Mouse (Mus musculus): ENCODE results near the gene Cfap44. TPM values are rescaled to one million over a fixed set of nuclear protein-coding genes. Genes with fewer than 3 reads are reported as not detected.

The Cfap44 gene
- polyA plus RNA-seq, 1 experiment from 2014 or later: 5.1 TPM

DNA sequence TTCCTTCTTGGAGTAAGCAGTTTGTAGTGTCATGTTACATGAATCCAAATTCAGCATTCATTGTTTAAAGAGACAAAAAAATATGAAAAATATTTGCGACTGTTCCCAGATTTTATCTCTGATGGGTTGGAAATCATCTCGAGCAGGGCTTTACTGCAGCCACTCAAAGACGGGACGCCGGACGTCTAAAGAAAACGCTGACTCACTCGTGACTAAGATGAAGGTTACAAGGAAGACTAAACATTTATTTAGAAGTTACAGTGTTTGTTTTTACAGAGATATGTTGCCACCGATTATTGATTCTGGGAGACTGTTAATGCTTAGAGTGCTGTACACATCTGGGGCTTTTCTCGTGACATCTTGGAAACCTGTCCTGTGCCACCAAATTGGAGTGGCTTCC lies 90.2 kb downstream of the Cfap44 start:
- no peak for ATAC-seq
- no peaks in the 10 kb centered on the region for H3K9me3 ChIP-seq (ENCODE audit: control insufficient read depth, low read length)
- no peaks in the 10 kb centered on the region; the same call in 1 of the 2 replicates for H3K36me3 ChIP-seq (ENCODE audit: control insufficient read depth, insufficient read depth, low read length)
- no peaks in the 10 kb centered on the region; the same call in 1 of the 2 replicates for H3K27me3 ChIP-seq (replicated peaks; ENCODE audit: control insufficient read depth, insufficient read depth, low read length)
- H3K9ac ChIP-seq (ENCODE audit: low read depth, low read length): no peak overlapping the region
- no peak overlapping the region for H3K4me2 ChIP-seq (ENCODE audit: low read length)
- H3K4me3 ChIP-seq (ENCODE audit: low read length): no peak overlapping the region
- H3K4me1 ChIP-seq (ENCODE audit: control insufficient read depth, insufficient read depth, low read depth, low read length): peaks cover 6% of the 10 kb centered on the region; the same call in 1 of the 2 replicates
- H3K27ac ChIP-seq (ENCODE audit: low read depth, low read length): no peak overlapping the region
- WGBS: 84% methylated on average over 10 of the region's 10 CpGs

DNA sequence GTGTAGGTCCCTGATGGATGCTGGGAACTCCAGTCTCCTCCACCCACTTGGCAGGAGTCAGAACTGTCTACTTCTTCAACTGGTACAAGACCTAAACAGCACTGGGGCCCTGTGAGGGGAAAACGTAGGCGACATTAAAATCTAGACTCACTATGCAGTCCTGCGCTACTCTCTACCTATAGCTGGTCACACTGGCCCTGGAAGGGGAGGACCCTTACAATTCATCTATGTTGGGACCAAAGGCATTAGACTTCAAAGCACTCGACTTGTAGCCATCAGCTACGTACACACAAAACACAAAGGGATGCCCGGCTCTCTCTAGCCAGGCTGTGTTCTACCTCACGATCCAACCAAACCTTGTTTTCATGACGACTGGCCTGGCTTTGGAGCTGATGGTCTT lies 91.1 kb downstream of the Cfap44 start:
- Histone ChIP-seq H3K27ac (ENCODE audit: low read depth, low read length) (no peak overlapping the region; the same call in 1 of the 2 replicates), H3K4me1 (ENCODE audit: control insufficient read depth, insufficient read depth, low read depth, low read length) (peaks cover 6% of the 10 kb centered on the region; the same call in 1 of the 2 replicates), H3K9me3 (ENCODE audit: control insufficient read depth, low read length) (no peaks in the 10 kb centered on the region), H3K9ac (ENCODE audit: low read depth, low read length) (no peak overlapping the region), H3K36me3 (ENCODE audit: control insufficient read depth, insufficient read depth, low read length) (no peaks in the 10 kb centered on the region; the same call in 1 of the 2 replicates), H3K27me3 (replicated peaks; ENCODE audit: control insufficient read depth, insufficient read depth, low read length) (no peaks in the 10 kb centered on the region; the same call in 1 of the 2 replicates), H3K4me3 (ENCODE audit: low read length) (no peak overlapping the region), H3K4me2 (ENCODE audit: low read length) (no peak overlapping the region)
- 75% methylated on average over 8 of the region's 8 CpGs for WGBS
- no peak for ATAC-seq

DNA sequence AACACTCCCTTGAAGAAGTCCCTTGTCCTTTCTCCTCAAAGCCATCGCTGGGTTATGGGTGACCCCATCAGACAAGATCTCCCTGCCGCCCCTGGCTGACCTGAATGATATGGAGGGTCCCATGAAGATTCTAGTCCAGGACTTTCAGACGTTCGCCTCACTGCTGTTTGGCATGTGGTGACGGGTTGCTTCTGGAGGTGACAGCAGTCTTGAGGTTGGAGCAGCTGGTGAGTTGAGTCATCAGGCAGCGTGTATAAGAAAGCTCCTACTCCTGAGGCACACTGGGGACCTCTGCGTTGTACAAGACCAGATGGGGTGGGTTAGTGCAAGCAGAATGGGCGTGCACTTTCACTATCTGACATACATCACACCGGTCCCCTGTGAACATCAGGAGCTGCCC lies 92.0 kb downstream of the Cfap44 start:
- no peak overlapping the region for H3K4me3 ChIP-seq (ENCODE audit: low read length)
- H3K27me3 ChIP-seq (replicated peaks; ENCODE audit: control insufficient read depth, insufficient read depth, low read length): no peaks in the 10 kb centered on the region; the same call in 1 of the 2 replicates
- no peak overlapping the region for H3K4me2 ChIP-seq (ENCODE audit: low read length)
- no peaks in the 10 kb centered on the region; the same call in 1 of the 2 replicates for H3K36me3 ChIP-seq (ENCODE audit: control insufficient read depth, insufficient read depth, low read length)
- no peaks in the 10 kb centered on the region for H3K9me3 ChIP-seq (ENCODE audit: control insufficient read depth, low read length)
- 76% methylated on average over 9 of the region's 9 CpGs for WGBS
- H3K27ac ChIP-seq (ENCODE audit: low read depth, low read length): no peak overlapping the region
- peaks cover 4% of the 10 kb centered on the region; the same call in 1 of the 2 replicates for H3K4me1 ChIP-seq (ENCODE audit: control insufficient read depth, insufficient read depth, low read depth, low read length)
- H3K9ac ChIP-seq (ENCODE audit: low read depth, low read length): no peak overlapping the region
- ATAC-seq: no peak

DNA sequence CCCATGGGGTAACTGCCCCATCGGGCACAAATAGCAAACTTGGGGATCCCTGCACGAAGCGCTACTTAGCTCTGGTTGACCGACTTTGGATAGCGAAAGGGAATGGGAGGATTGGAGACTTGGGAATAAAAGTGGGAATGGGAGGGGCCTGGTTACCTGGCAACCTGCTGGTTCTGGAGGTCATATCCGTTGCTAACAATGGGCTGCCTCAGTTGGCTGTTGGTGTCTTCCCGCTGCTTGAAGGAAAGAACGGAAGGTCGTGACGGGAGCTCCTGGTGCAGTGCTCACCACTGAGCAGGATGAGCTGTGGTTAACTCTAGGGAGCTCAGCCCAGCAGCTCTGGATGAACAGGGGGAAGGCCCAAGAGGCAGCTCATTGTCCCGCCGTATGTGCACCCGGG lies 92.6 kb downstream of the Cfap44 start:
- H3K4me2 ChIP-seq (ENCODE audit: low read length): no peak overlapping the region
- no peak overlapping the region for H3K27ac ChIP-seq (ENCODE audit: low read depth, low read length)
- H3K9me3 ChIP-seq (ENCODE audit: control insufficient read depth, low read length): no peaks in the 10 kb centered on the region
- no peak for ATAC-seq
- no peak overlapping the region for H3K4me3 ChIP-seq (ENCODE audit: low read length)
- no peak overlapping the region for H3K9ac ChIP-seq (ENCODE audit: low read depth, low read length)
- H3K4me1 ChIP-seq (ENCODE audit: control insufficient read depth, insufficient read depth, low read depth, low read length): no peaks in the 10 kb centered on the region
- no peaks in the 10 kb centered on the region; the same call in 1 of the 2 replicates for H3K36me3 ChIP-seq (ENCODE audit: control insufficient read depth, insufficient read depth, low read length)
- 52% methylated on average over 13 of the region's 13 CpGs for WGBS
- no peaks in the 10 kb centered on the region; the same call in 1 of the 2 replicates for H3K27me3 ChIP-seq (replicated peaks; ENCODE audit: control insufficient read depth, insufficient read depth, low read length)

DNA sequence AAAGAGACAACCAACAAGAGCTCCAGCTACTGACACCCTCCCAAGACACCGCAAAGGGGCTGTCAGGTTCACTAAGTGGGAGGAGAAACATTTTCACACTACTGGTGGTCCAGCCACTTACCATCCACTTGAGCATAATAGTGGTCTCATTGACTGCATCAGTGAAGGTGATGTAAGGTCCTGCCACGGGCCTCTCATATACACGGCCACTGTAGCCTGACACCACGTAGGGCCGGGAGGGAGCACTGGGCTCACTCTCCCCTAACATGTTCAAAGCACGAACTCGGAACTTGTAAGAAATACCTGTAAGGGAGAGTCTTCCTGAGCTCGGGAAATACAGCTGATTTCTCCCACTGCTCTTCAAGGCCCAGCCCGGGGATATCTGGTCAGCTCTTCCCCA lies 96.5 kb downstream of the Cfap44 start:
- H3K9me3 ChIP-seq (ENCODE audit: control insufficient read depth, low read length): no peaks in the 10 kb centered on the region
- ATAC-seq: no peak
- 90% methylated on average over 9 of the region's 9 CpGs for WGBS
- H3K36me3 ChIP-seq (ENCODE audit: control insufficient read depth, insufficient read depth, low read length): peaks cover 2% of the 10 kb centered on the region; the same call in 1 of the 2 replicates
- H3K27ac ChIP-seq (ENCODE audit: low read depth, low read length): no peak overlapping the region
- H3K4me2 ChIP-seq (ENCODE audit: low read length): no peak overlapping the region
- H3K4me1 ChIP-seq (ENCODE audit: control insufficient read depth, insufficient read depth, low read depth, low read length): peaks cover 12% of the 10 kb centered on the region
- H3K9ac ChIP-seq (ENCODE audit: low read depth, low read length): no peak overlapping the region
- H3K27me3 ChIP-seq (replicated peaks; ENCODE audit: control insufficient read depth, insufficient read depth, low read length): no peaks in the 10 kb centered on the region
- no peak overlapping the region for H3K4me3 ChIP-seq (ENCODE audit: low read length)

DNA sequence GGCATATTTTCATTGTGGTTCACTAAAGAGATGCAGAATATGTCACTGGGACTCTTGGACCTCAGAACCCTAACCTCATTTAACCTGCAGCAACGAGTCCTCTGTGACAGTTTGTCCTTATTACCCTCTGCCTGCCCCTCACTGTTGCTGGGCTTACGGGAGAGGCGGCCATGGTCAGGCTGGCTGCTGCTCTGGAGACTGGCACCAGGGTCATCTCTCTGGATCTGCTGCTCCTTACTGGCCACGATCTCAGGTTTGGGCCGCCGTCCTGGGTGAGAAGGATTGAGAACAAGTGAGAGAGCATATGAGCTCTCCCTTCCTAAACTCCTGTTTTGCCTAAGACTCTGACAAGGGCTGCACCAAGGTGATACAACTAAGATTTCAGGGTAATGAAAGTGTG lies 97.6 kb downstream of the Cfap44 start:
- no peak for ATAC-seq
- peaks cover 12% of the 10 kb centered on the region for H3K4me1 ChIP-seq (ENCODE audit: control insufficient read depth, insufficient read depth, low read depth, low read length)
- H3K27ac ChIP-seq (ENCODE audit: low read depth, low read length): no peak overlapping the region
- H3K36me3 ChIP-seq (ENCODE audit: control insufficient read depth, insufficient read depth, low read length): peaks cover 4% of the 10 kb centered on the region; the same call in 1 of the 2 replicates
- 87% methylated on average over 6 of the region's 6 CpGs for WGBS
- no peaks in the 10 kb centered on the region for H3K27me3 ChIP-seq (replicated peaks; ENCODE audit: control insufficient read depth, insufficient read depth, low read length)
- H3K9me3 ChIP-seq (ENCODE audit: control insufficient read depth, low read length): no peaks in the 10 kb centered on the region
- H3K4me2 ChIP-seq (ENCODE audit: low read length): no peak overlapping the region
- H3K9ac ChIP-seq (ENCODE audit: low read depth, low read length): no peak overlapping the region
- no peak overlapping the region for H3K4me3 ChIP-seq (ENCODE audit: low read length)

DNA sequence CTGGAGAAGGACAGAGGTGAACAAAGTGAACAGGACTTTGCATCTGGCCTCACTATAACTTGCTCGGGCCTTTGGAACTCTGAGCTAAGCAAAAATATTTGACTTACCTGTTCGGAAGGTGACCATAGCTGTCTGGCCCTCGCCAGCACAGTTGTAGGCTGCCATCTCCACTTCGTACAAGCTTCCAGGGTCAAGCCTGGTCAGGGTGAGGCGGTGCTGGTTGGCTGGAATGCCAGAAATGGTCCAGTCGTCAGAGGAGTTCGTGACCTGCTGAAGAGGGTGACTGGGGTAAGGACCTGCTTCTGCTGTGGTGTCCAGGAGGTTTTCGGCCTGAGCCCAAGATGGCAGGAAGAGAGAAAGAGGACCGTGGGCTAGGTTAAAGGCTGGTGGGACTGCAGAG lies 98.1 kb downstream of the Cfap44 start:
- no peak overlapping the region for H3K4me3 ChIP-seq (ENCODE audit: low read length)
- peaks cover 4% of the 10 kb centered on the region; the same call in 1 of the 2 replicates for H3K36me3 ChIP-seq (ENCODE audit: control insufficient read depth, insufficient read depth, low read length)
- H3K4me2 ChIP-seq (ENCODE audit: low read length): no peak overlapping the region
- no peak overlapping the region for H3K9ac ChIP-seq (ENCODE audit: low read depth, low read length)
- peaks cover 12% of the 10 kb centered on the region for H3K4me1 ChIP-seq (ENCODE audit: control insufficient read depth, insufficient read depth, low read depth, low read length)
- no peaks in the 10 kb centered on the region for H3K27me3 ChIP-seq (replicated peaks; ENCODE audit: control insufficient read depth, insufficient read depth, low read length)
- ATAC-seq: no peak
- WGBS: 91% methylated on average over 9 of the region's 9 CpGs
- H3K9me3 ChIP-seq (ENCODE audit: control insufficient read depth, low read length): no peaks in the 10 kb centered on the region
- no peak overlapping the region for H3K27ac ChIP-seq (ENCODE audit: low read depth, low read length)

DNA sequence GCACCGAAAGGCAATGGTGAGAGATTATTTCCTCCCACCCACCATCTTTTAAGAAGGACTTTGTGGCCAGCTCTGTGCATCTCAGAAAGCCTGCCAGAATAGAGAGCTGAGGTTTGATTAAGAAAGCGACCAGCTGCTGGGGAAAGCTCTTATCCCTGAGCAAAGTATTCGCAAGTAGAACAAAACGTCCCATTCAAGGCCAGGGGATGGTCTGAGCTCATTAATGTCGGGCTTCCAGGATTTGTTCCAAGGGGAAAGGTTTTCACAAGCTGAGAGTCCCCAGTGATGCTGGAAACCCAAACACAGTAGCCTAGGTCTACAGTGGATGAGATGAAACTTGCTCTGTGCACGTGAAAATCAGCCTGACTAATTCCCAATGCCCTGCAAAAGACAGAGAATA lies 99.3 kb downstream of the Cfap44 start:
- Histone ChIP-seq H3K4me1 (ENCODE audit: control insufficient read depth, insufficient read depth, low read depth, low read length) (peaks cover 12% of the 10 kb centered on the region), H3K9me3 (ENCODE audit: control insufficient read depth, low read length) (no peaks in the 10 kb centered on the region), H3K4me2 (ENCODE audit: low read length) (no peak overlapping the region), H3K9ac (ENCODE audit: low read depth, low read length) (no peak overlapping the region), H3K36me3 (ENCODE audit: control insufficient read depth, insufficient read depth, low read length) (peaks cover 8% of the 10 kb centered on the region; the same call in 1 of the 2 replicates), H3K27ac (ENCODE audit: low read depth, low read length) (peak overlapping the region; percentile 65), H3K27me3 (replicated peaks; ENCODE audit: control insufficient read depth, insufficient read depth, low read length) (no peaks in the 10 kb centered on the region), H3K4me3 (ENCODE audit: low read length) (no peak overlapping the region)
- ATAC-seq: peak; percentile 58; the same call in 1 of the 2 replicates
- WGBS: 25% methylated on average over 6 of the region's 6 CpGs

DNA sequence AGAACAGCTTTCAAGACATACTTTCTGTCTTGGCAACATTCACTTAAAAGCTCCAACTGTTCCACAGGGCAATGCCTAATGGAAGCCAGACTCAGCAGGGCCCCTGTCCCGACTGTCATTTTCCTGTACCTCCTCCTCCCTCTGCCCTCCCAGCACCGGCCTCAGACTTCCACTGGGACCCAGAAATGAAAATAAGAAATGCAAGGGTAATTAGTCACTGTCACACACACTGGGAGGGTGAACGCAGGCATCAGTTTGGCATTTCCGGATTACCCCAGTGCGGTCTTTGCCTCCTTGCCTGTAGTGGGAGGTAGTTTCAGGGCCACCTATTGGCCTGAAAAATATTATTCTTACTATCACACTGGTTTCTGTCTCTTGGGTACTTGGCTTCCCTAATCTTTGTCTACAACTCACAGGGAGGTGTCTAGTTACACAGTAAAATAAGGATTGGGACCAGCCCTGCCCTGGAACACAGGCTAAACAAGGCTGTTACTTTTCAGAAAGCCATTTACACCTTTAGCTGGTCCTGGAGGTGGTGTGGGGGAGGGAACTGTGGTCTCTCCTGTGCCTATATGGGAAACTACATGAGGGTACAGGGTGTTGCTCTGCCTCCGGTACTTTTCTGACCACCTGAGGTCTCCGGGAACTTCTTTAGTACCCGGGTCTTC lies 100.0 kb downstream of the Cfap44 start:
- Histone ChIP-seq H3K9ac (ENCODE audit: low read depth, low read length) (no peak overlapping the region), H3K4me2 (ENCODE audit: low read length) (no peak overlapping the region), H3K4me1 (ENCODE audit: control insufficient read depth, insufficient read depth, low read depth, low read length) (peaks cover 12% of the 10 kb centered on the region), H3K4me3 (ENCODE audit: low read length) (no peak overlapping the region), H3K36me3 (ENCODE audit: control insufficient read depth, insufficient read depth, low read length) (peaks cover 13% of the 10 kb centered on the region), H3K9me3 (ENCODE audit: control insufficient read depth, low read length) (no peaks in the 10 kb centered on the region), H3K27ac (ENCODE audit: low read depth, low read length) (peak overlapping the region; percentile 65), H3K27me3 (replicated peaks; ENCODE audit: control insufficient read depth, insufficient read depth, low read length) (no peaks in the 10 kb centered on the region)
- 31% methylated on average over 8 of the region's 8 CpGs for WGBS
- peak; percentile 70 for ATAC-seq
